Mouse (Mus musculus) granulocyte monocyte progenitor cell, adult 5-6 weeks (primary cell): ENCODE measurements around the gene Gm49358. TPM values are rescaled to one million over a fixed set of nuclear protein-coding genes. Genes with fewer than 3 reads are reported as not detected.
A peak's percentile ranks its signal among the peaks of the same experiment; 100 is the strongest.

Source experiments
- ATAC-seq: replicated peaks from 2 replicates; pipeline ENCODE4 v1.8.0; 2016; ENCODE audit warnings: mild to moderate bottlenecking, moderate TSS enrichment, inconsistent platforms; ENCODE audit not compliant: poor library complexity, severe bottlenecking
- total RNA-seq, 2 experiments: library from RNA; stranded (forward) in 1 of 2; stranded (reverse) in 1 of 2; fragments of 200-712, 200-1000 nt in 1 of 2; fragments of >200 nt in 1 of 2; fragmentation: Nextera tagmentation in 1 of 2; gene quantifications; 2 replicates each; pipeline ENCODE4 v1.2.3; 2014 to 2017

The Gm49358 gene
- total RNA-seq, 2 experiments from 2014 or later, result not detected

- no peak for ATAC-seq
Measured at GRCm38 (mm10) chr10:86808013-86808758, 44.4 kb downstream of the Gm49358 start.

- no peak for ATAC-seq
Measured at GRCm38 (mm10) chr10:86810000-86810399, 46.2 kb downstream of the Gm49358 start.

GRCm38 (mm10) chr10:86810612-86811011 lies 46.8 kb downstream of the Gm49358 start:
- no peak for ATAC-seq

- no peak for ATAC-seq
Measured at GRCm38 (mm10) chr10:86814292-86815131, 50.7 kb downstream of the Gm49358 start.

GRCm38 (mm10) chr10:86815133-86815532 lies 51.4 kb downstream of the Gm49358 start:
- no peak for ATAC-seq

- peak; percentile 56 for ATAC-seq
Measured at GRCm38 (mm10) chr10:86819649-86820165, 55.9 kb downstream of the Gm49358 start.

- ATAC-seq, result no peak
Measured at GRCm38 (mm10) chr10:86821014-86821413, 57.2 kb downstream of the Gm49358 start.

- no peak for ATAC-seq
Measured at GRCm38 (mm10) chr10:86824093-86824492, 60.3 kb downstream of the Gm49358 start.

GRCm38 (mm10) chr10:86824871-86825270 lies 61.1 kb downstream of the Gm49358 start:
- ATAC-seq, result no peak

- no peak for ATAC-seq
Measured at GRCm38 (mm10) chr10:86825871-86826522, 62.2 kb downstream of the Gm49358 start.

- peak; percentile 81 for ATAC-seq
Measured at GRCm38 (mm10) chr10:86826929-86827328, 63.2 kb downstream of the Gm49358 start.

- no peak for ATAC-seq
Measured at GRCm38 (mm10) chr10:86828221-86829135, 64.7 kb downstream of the Gm49358 start.

- no peak for ATAC-seq
Measured at GRCm38 (mm10) chr10:86829515-86829914, 65.7 kb downstream of the Gm49358 start.

- no peak for ATAC-seq
Measured at GRCm38 (mm10) chr10:86836784-86837183, 73.0 kb downstream of the Gm49358 start.

- ATAC-seq, result no peak
Measured at GRCm38 (mm10) chr10:86838827-86839226, 75.1 kb downstream of the Gm49358 start.

- no peak for ATAC-seq
Measured at GRCm38 (mm10) chr10:86842659-86843058, 78.9 kb downstream of the Gm49358 start.

GRCm38 (mm10) chr10:86846926-86847467 lies 83.2 kb downstream of the Gm49358 start:
- ATAC-seq, result no peak

- ATAC-seq, result no peak
Measured at GRCm38 (mm10) chr10:86849087-86849486, 85.3 kb downstream of the Gm49358 start.

- ATAC-seq, result no peak
Measured at GRCm38 (mm10) chr10:86849508-86849907, 85.7 kb downstream of the Gm49358 start.
